Mouse (Mus musculus): ENCODE data around the gene Cdhr3. TPM values are rescaled to one million over a fixed set of nuclear protein-coding genes. Genes with fewer than 3 reads are reported as not detected.

Cdhr3 gene
- polyA plus RNA-seq, 1 experiment = not detected

GRCm38 (mm10) chr12:33126243-33126642, 33.6 kb upstream of the Cdhr3 start:
- H3K27me3 ChIP-seq (replicated peaks; ENCODE audit: control insufficient read depth, insufficient read depth, low read length) = no peaks in the 10 kb centered on the region
- TF ChIP-seq CTCF (conservative IDR thresholded peaks at IDR 0.05; ENCODE audit: insufficient read depth, insufficient read length, low read depth, low read length) = no peak
- no peak overlapping the region for H3K27ac ChIP-seq (ENCODE audit: insufficient read depth, low read depth, low read length)
- H3K36me3 ChIP-seq (ENCODE audit: control insufficient read depth, insufficient read depth, low read length) = no peaks in the 10 kb centered on the region
- H3K4me1 ChIP-seq (ENCODE audit: control insufficient read depth, insufficient read depth, low read length) = no peaks in the 10 kb centered on the region
- no peak overlapping the region for H3K4me3 ChIP-seq (ENCODE audit: insufficient read depth, low read depth, low read length)
- DNase-seq = no peak

GRCm38 (mm10) chr12:33125594-33126227, 33.0 kb upstream of the Cdhr3 start:
- no peak for TF ChIP-seq POLR2A (IDR thresholded peaks at IDR 0.05; ENCODE audit: low read depth, low read length)
- TF ChIP-seq CTCF (conservative IDR thresholded peaks at IDR 0.05; ENCODE audit: insufficient read depth, insufficient read length, low read depth, low read length) = no peak
- no peaks in the 10 kb centered on the region for H3K4me1 ChIP-seq (ENCODE audit: control insufficient read depth, insufficient read depth, low read length)
- H3K27me3 ChIP-seq (replicated peaks; ENCODE audit: control insufficient read depth, insufficient read depth, low read length) = no peaks in the 10 kb centered on the region
- H3K4me3 ChIP-seq (ENCODE audit: insufficient read depth, low read depth, low read length) = no peak overlapping the region
- H3K27ac ChIP-seq (ENCODE audit: insufficient read depth, low read depth, low read length) = no peak overlapping the region
- WGBS = 83% methylated on average over 9 of the region's 9 CpGs
- H3K36me3 ChIP-seq (ENCODE audit: control insufficient read depth, insufficient read depth, low read length) = no peaks in the 10 kb centered on the region
- no peak for DNase-seq

- TF ChIP-seq POLR2A (IDR thresholded peaks at IDR 0.05; ENCODE audit: low read depth, low read length) (no peak), CTCF (conservative IDR thresholded peaks at IDR 0.05; ENCODE audit: insufficient read depth, insufficient read length, low read depth, low read length) (no peak)
- Histone ChIP-seq H3K36me3 (ENCODE audit: control insufficient read depth, insufficient read depth, low read length) (no peaks in the 10 kb centered on the region), H3K4me1 (ENCODE audit: control insufficient read depth, insufficient read depth, low read length) (no peaks in the 10 kb centered on the region), H3K4me3 (ENCODE audit: insufficient read depth, low read depth, low read length) (no peak overlapping the region), H3K27ac (ENCODE audit: insufficient read depth, low read depth, low read length) (no peak overlapping the region), H3K27me3 (replicated peaks; ENCODE audit: control insufficient read depth, insufficient read depth, low read length) (no peaks in the 10 kb centered on the region)
- 66% methylated on average over 15 of the region's 15 CpGs for WGBS
- no peak for DNase-seq
Observed at GRCm38 (mm10) chr12:33118624-33119301, 26.1 kb upstream of the Cdhr3 start.

GRCm38 (mm10) chr12:33110894-33111471, 18.3 kb upstream of the Cdhr3 start:
- Histone ChIP-seq H3K27ac (ENCODE audit: insufficient read depth, low read depth, low read length) (peak overlapping the region; percentile 52; the same call in 1 of the 2 replicates), H3K4me3 (ENCODE audit: insufficient read depth, low read depth, low read length) (no peak overlapping the region), H3K27me3 (replicated peaks; ENCODE audit: control insufficient read depth, insufficient read depth, low read length) (no peaks in the 10 kb centered on the region), H3K4me1 (ENCODE audit: control insufficient read depth, insufficient read depth, low read length) (no peaks in the 10 kb centered on the region), H3K36me3 (ENCODE audit: control insufficient read depth, insufficient read depth, low read length) (no peaks in the 10 kb centered on the region)
- DNase-seq = peak; percentile 50
- 23% methylated on average over 14 of the region's 14 CpGs for WGBS
- no peak for TF ChIP-seq CTCF (conservative IDR thresholded peaks at IDR 0.05; ENCODE audit: insufficient read depth, insufficient read length, low read depth, low read length)
- no peak for TF ChIP-seq POLR2A (IDR thresholded peaks at IDR 0.05; ENCODE audit: low read depth, low read length)

GRCm38 (mm10) chr12:33109531-33109930, 16.9 kb upstream of the Cdhr3 start:
- Histone ChIP-seq H3K27me3 (replicated peaks; ENCODE audit: control insufficient read depth, insufficient read depth, low read length) (no peaks in the 10 kb centered on the region), H3K4me3 (ENCODE audit: insufficient read depth, low read depth, low read length) (no peak overlapping the region), H3K36me3 (ENCODE audit: control insufficient read depth, insufficient read depth, low read length) (no peaks in the 10 kb centered on the region), H3K27ac (ENCODE audit: insufficient read depth, low read depth, low read length) (no peak overlapping the region), H3K4me1 (ENCODE audit: control insufficient read depth, insufficient read depth, low read length) (no peaks in the 10 kb centered on the region)
- peak; percentile 24 for DNase-seq
- TF ChIP-seq CTCF (conservative IDR thresholded peaks at IDR 0.05; ENCODE audit: insufficient read depth, insufficient read length, low read depth, low read length) (peak; percentile 66), POLR2A (IDR thresholded peaks at IDR 0.05; ENCODE audit: low read depth, low read length) (no peak)

GRCm38 (mm10) chr12:33106438-33107167, 13.9 kb upstream of the Cdhr3 start:
- no peaks in the 10 kb centered on the region for H3K36me3 ChIP-seq (ENCODE audit: control insufficient read depth, insufficient read depth, low read length)
- WGBS = 86% methylated on average over 10 of the region's 10 CpGs

GRCm38 (mm10) chr12:33105724-33106123, 13.0 kb upstream of the Cdhr3 start:
- H3K4me1 ChIP-seq (ENCODE audit: control insufficient read depth, insufficient read depth, low read length) = no peaks in the 10 kb centered on the region
- H3K27me3 ChIP-seq (replicated peaks; ENCODE audit: control insufficient read depth, insufficient read depth, low read length) = no peaks in the 10 kb centered on the region
- no peak for TF ChIP-seq POLR2A (IDR thresholded peaks at IDR 0.05; ENCODE audit: low read depth, low read length)
- TF ChIP-seq CTCF (conservative IDR thresholded peaks at IDR 0.05; ENCODE audit: insufficient read depth, insufficient read length, low read depth, low read length) = no peak
- no peak overlapping the region for H3K27ac ChIP-seq (ENCODE audit: insufficient read depth, low read depth, low read length)
- DNase-seq = no peak
- WGBS = 79% methylated on average over 4 of the region's 4 CpGs
- no peaks in the 10 kb centered on the region for H3K36me3 ChIP-seq (ENCODE audit: control insufficient read depth, insufficient read depth, low read length)
- no peak overlapping the region for H3K4me3 ChIP-seq (ENCODE audit: insufficient read depth, low read depth, low read length)

More at GRCm38 (mm10) chr12:33106438-33107167, 13.9 kb upstream of the Cdhr3 start:
- H3K4me3 ChIP-seq (ENCODE audit: insufficient read depth, low read depth, low read length) = no peak overlapping the region
- no peaks in the 10 kb centered on the region for H3K4me1 ChIP-seq (ENCODE audit: control insufficient read depth, insufficient read depth, low read length)
- H3K27ac ChIP-seq (ENCODE audit: insufficient read depth, low read depth, low read length) = no peak overlapping the region
- TF ChIP-seq POLR2A (IDR thresholded peaks at IDR 0.05; ENCODE audit: low read depth, low read length) (no peak), CTCF (conservative IDR thresholded peaks at IDR 0.05; ENCODE audit: insufficient read depth, insufficient read length, low read depth, low read length) (no peak)
- DNase-seq = no peak
- H3K27me3 ChIP-seq (replicated peaks; ENCODE audit: control insufficient read depth, insufficient read depth, low read length) = no peaks in the 10 kb centered on the region

All from kidney, adult 2 months (tissue).